Mouse (Mus musculus): Measurements from ENCODE around the gene Efhd1. TPM values are rescaled to one million over a fixed set of nuclear protein-coding genes. Genes with fewer than 3 reads are reported as not detected.
A peak's percentile ranks its signal among the peaks of the same experiment; 100 is the strongest.

Gene Efhd1
- polyA plus RNA-seq, 1 experiment from 2014 or later, result 0.48 TPM

- Histone ChIP-seq H3K27ac (ENCODE audit: low read depth, low read length) (peak within 1 kb of the TSS; percentile 86), H3K4me3 (ENCODE audit: low read depth, low read length) (peak within 1 kb of the TSS; percentile 99), H3K4me2 (ENCODE audit: low read length) (peak within 1 kb of the TSS; percentile 82), H3K4me1 (ENCODE audit: control insufficient read depth, insufficient read depth, low read length) (peaks cover 4% of the 10 kb centered on the region), H3K9ac (ENCODE audit: low read length) (peak within 1 kb of the TSS; percentile 97), H3K9me3 (replicated peaks; ENCODE audit: control insufficient read depth, low read length) (peaks cover under 1% of the 10 kb centered on the region; the same call in 1 of the 2 replicates), H3K36me3 (ENCODE audit: control insufficient read depth, insufficient read depth, low read length) (no peaks in the 10 kb centered on the region), H3K27me3 (replicated peaks; ENCODE audit: control insufficient read depth, insufficient read depth, low read length) (no peaks in the 10 kb centered on the region)
- 1% methylated on average over 21 of the region's 36 CpGs for WGBS
- DNase-seq (ENCODE audit: low spot score) (peak; percentile 96), ATAC-seq (peak; percentile 98)
These were observed 62.6 kb downstream of the Efhd1 start, which contains the start of gene Gigyf2 for GRCm38 (mm10) chr1:87326742-87327163. TSS of gene Gigyf2 (plus strand) at chr1:87326998.

DNA sequence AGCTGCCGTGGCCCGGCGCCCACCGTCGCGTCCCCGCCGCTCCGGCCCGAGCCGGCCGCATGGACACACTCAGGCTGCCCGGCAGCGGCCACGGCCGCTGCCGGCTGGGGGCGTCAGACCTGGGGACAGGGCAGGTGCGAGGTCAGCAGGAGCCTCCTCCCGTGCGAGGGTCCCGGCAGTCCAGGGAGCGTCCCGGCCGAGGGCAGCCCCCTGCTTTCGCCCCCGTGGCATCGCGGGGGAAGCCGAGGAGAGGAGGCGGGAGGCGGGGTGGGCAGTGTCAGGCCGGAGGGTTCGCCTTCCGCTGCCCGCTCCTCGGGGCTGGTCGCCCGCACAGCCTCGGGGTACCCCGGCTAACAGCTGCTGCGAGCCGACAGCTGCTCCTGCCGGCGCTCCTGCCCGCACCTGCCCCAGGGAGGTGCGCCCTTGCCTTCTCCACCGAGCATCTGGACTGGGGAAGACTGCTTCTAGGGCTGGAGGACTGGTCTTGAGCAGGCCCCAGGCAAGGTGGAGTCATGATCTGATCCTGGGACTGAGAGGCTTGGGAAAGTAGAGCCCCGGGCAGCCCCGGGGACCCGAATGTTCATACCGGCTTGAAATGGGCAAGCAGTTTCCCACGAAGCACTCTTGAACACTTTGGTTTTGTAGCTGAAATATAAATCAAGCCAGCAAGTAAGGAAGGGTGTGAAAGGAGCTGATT, 63.1 kb downstream of the Efhd1 start:
- Histone ChIP-seq H3K27me3 (replicated peaks; ENCODE audit: control insufficient read depth, insufficient read depth, low read length) (no peaks in the 10 kb centered on the region), H3K9me3 (replicated peaks; ENCODE audit: control insufficient read depth, low read length) (no peaks in the 10 kb centered on the region), H3K4me3 (ENCODE audit: low read depth, low read length) (peak overlapping the region; percentile 99), H3K4me1 (ENCODE audit: control insufficient read depth, insufficient read depth, low read length) (peaks cover 4% of the 10 kb centered on the region), H3K4me2 (ENCODE audit: low read length) (peak overlapping the region; percentile 82), H3K9ac (ENCODE audit: low read length) (peak overlapping the region; percentile 97), H3K36me3 (ENCODE audit: control insufficient read depth, insufficient read depth, low read length) (0 out of 2 replicates have a peak, but pooled peaks cover 1% of the 10 kb centered on the region), H3K27ac (ENCODE audit: low read depth, low read length) (peak overlapping the region; percentile 86)
- peak; percentile 25 for DNase-seq (ENCODE audit: low spot score)
- under 1% methylated on average over 39 of the region's 53 CpGs for WGBS
- ATAC-seq, result peak; percentile 77

- H3K36me3 ChIP-seq (ENCODE audit: control insufficient read depth, insufficient read depth, low read length), result peaks cover 26% of the 10 kb centered on the region
- 94% methylated on average over 4 of the region's 4 CpGs for WGBS
- peaks cover 4% of the 10 kb centered on the region for H3K4me1 ChIP-seq (ENCODE audit: control insufficient read depth, insufficient read depth, low read length)
- H3K4me2 ChIP-seq (ENCODE audit: low read length), result no peak overlapping the region
- no peaks in the 10 kb centered on the region for H3K27me3 ChIP-seq (replicated peaks; ENCODE audit: control insufficient read depth, insufficient read depth, low read length)
- H3K9ac ChIP-seq (ENCODE audit: low read length), result no peak overlapping the region
- H3K4me3 ChIP-seq (ENCODE audit: low read depth, low read length), result no peak overlapping the region
- H3K9me3 ChIP-seq (replicated peaks; ENCODE audit: control insufficient read depth, low read length), result no peaks in the 10 kb centered on the region
- no peak for DNase-seq (ENCODE audit: low spot score)
- no peak overlapping the region for H3K27ac ChIP-seq (ENCODE audit: low read depth, low read length)
- ATAC-seq, result no peak
These were observed 67.6 kb downstream of the Efhd1 start for GRCm38 (mm10) chr1:87331774-87332173.

- 87% methylated on average over 2 of the region's 2 CpGs for WGBS
- no peak overlapping the region for H3K9ac ChIP-seq (ENCODE audit: low read length)
- H3K27ac ChIP-seq (ENCODE audit: low read depth, low read length), result no peak overlapping the region
- H3K4me2 ChIP-seq (ENCODE audit: low read length), result no peak overlapping the region
- no peaks in the 10 kb centered on the region for H3K4me1 ChIP-seq (ENCODE audit: control insufficient read depth, insufficient read depth, low read length)
- DNase-seq (ENCODE audit: low spot score) (no peak), ATAC-seq (no peak)
- H3K27me3 ChIP-seq (replicated peaks; ENCODE audit: control insufficient read depth, insufficient read depth, low read length), result no peaks in the 10 kb centered on the region
- H3K9me3 ChIP-seq (replicated peaks; ENCODE audit: control insufficient read depth, low read length), result no peaks in the 10 kb centered on the region
- 0 out of 2 replicates have a peak, but pooled peaks cover 11% of the 10 kb centered on the region for H3K36me3 ChIP-seq (ENCODE audit: control insufficient read depth, insufficient read depth, low read length)
- H3K4me3 ChIP-seq (ENCODE audit: low read depth, low read length), result no peak overlapping the region
These were observed 86.4 kb downstream of the Efhd1 start for GRCm38 (mm10) chr1:87350576-87350975.

- no peaks in the 10 kb centered on the region for H3K4me1 ChIP-seq (ENCODE audit: control insufficient read depth, insufficient read depth, low read length)
- ATAC-seq (no peak), DNase-seq (ENCODE audit: low spot score) (no peak)
- H3K27ac ChIP-seq (ENCODE audit: low read depth, low read length), result no peak overlapping the region
- H3K9ac ChIP-seq (ENCODE audit: low read length), result no peak overlapping the region
- no peaks in the 10 kb centered on the region for H3K9me3 ChIP-seq (replicated peaks; ENCODE audit: control insufficient read depth, low read length)
- no peak overlapping the region for H3K4me3 ChIP-seq (ENCODE audit: low read depth, low read length)
- H3K27me3 ChIP-seq (replicated peaks; ENCODE audit: control insufficient read depth, insufficient read depth, low read length), result no peaks in the 10 kb centered on the region
- H3K36me3 ChIP-seq (ENCODE audit: control insufficient read depth, insufficient read depth, low read length), result peaks cover 14% of the 10 kb centered on the region
- 83% methylated on average over 1 of the region's 1 CpGs for WGBS
- H3K4me2 ChIP-seq (ENCODE audit: low read length), result no peak overlapping the region
These were observed 96.1 kb downstream of the Efhd1 start for GRCm38 (mm10) chr1:87360276-87360675.

Other genes with a start within 250 kb of the Efhd1 start
- gene Alppl2, start 174.4 kb upstream of the Efhd1 start, polyA plus RNA-seq (2014; fragmentation: Nextera tagmentation; extraction: Ambion mirVana), result not detected in 2 replicates
- gene Alpi, start 162.8 kb upstream of the Efhd1 start, polyA plus RNA-seq (2014; fragmentation: Nextera tagmentation; extraction: Ambion mirVana), result not detected in 2 replicates
- gene Akp3, start 139.4 kb upstream of the Efhd1 start, polyA plus RNA-seq (2014; fragmentation: Nextera tagmentation; extraction: Ambion mirVana), result not detected in 2 replicates
- gene Ecel1, start 107.8 kb upstream of the Efhd1 start, polyA plus RNA-seq (2014; fragmentation: Nextera tagmentation; extraction: Ambion mirVana), result 18.1 and 18.4 TPM in 2 replicates
- 0.58 and 1.1 TPM in 2 replicates for gene Prss56, start 81.0 kb upstream of the Efhd1 start, polyA plus RNA-seq (2014; fragmentation: Nextera tagmentation; extraction: Ambion mirVana)
- gene Chrnd, start 73.8 kb upstream of the Efhd1 start, polyA plus RNA-seq (2014; fragmentation: Nextera tagmentation; extraction: Ambion mirVana), result not detected in 2 replicates
- gene Chrng, start 59.7 kb upstream of the Efhd1 start, polyA plus RNA-seq (2014; fragmentation: Nextera tagmentation; extraction: Ambion mirVana), result not detected in 2 replicates
- gene Eif4e2, start 50.4 kb upstream of the Efhd1 start, polyA plus RNA-seq (2014; fragmentation: Nextera tagmentation; extraction: Ambion mirVana), result 56.6 and 61.9 TPM in 2 replicates
- 50.0 and 53.6 TPM in 2 replicates for gene Gigyf2, start 62.6 kb downstream of the Efhd1 start, polyA plus RNA-seq (2014; fragmentation: Nextera tagmentation; extraction: Ambion mirVana)
- gene Kcnj13, start 130.4 kb downstream of the Efhd1 start, polyA plus RNA-seq (2014; fragmentation: Nextera tagmentation; extraction: Ambion mirVana), result 10.4 and 11.2 TPM in 2 replicates
- not detected in 2 replicates for gene Snorc, start 205.9 kb downstream of the Efhd1 start, polyA plus RNA-seq (2014; fragmentation: Nextera tagmentation; extraction: Ambion mirVana)
- gene Neu2, start 245.5 kb downstream of the Efhd1 start, polyA plus RNA-seq (2014; fragmentation: Nextera tagmentation; extraction: Ambion mirVana), result 0.14 and 0.17 TPM in 2 replicates

Measured in forebrain, embryonic 14.5 days (tissue).